Mouse (Mus musculus) thymus, postnatal 14 days (tissue): ENCODE results near the gene Slc23a3.

Experiments
- DNase-seq: peaks from one replicate; pipeline ENCODE4 v3.0.0; 2021

The Slc23a3 gene

GRCm38 (mm10) chr1:75136730-75137129, 3.0 kb upstream of the Slc23a3 start:
- DNase-seq, result no peak

- DNase-seq, result no peak
These were observed 2.6 kb upstream of the Slc23a3 start for GRCm38 (mm10) chr1:75136293-75136692.

- DNase-seq, result no peak
These were observed 5.0 kb downstream of the Slc23a3 start for GRCm38 (mm10) chr1:75128641-75129040.

- no peak for DNase-seq
These were observed 8.3 kb downstream of the Slc23a3 start for GRCm38 (mm10) chr1:75125418-75125817.

GRCm38 (mm10) chr1:75124346-75125321, 9.1 kb downstream of the Slc23a3 start, which contains the start of gene Nhej1:
Nhej1 (minus strand) TSS chr1:75125200.
- DNase-seq, result peak; percentile 97

GRCm38 (mm10) chr1:75122211-75122610, 11.5 kb downstream of the Slc23a3 start:
- peak; percentile 59 for DNase-seq
